Mouse (Mus musculus): ENCODE measurements at regions not wholly inside any gene's neighbourhood (a gene's known extent, or its start where the extent isn't known, plus 50 kb on each side); places are given as distances from the start of the nearest gene placed in this dataset.

- no peaks in the 10 kb centered on the region for H3K27me3 ChIP-seq (ENCODE audit: low read depth, poor library complexity, severe bottlenecking)
- H3K36me3 ChIP-seq: no peaks in the 10 kb centered on the region
- H3K27ac ChIP-seq (replicated peaks): no peak overlapping the region
- WGBS: 77% methylated on average over 6 of the region's 6 CpGs
- no peak overlapping the region for H3K4me3 ChIP-seq
- DNase-seq (ENCODE audit: low spot score): no peak
- no peaks in the 10 kb centered on the region for H3K9me3 ChIP-seq (replicated peaks)
- H3K4me1 ChIP-seq: peaks cover 19% of the 10 kb centered on the region
Observed at GRCm38 (mm10) chr13:110574764-110575471, 180.1 kb downstream of the Plk2 start.

GRCm38 (mm10) chr13:110578159-110578558 lies 183.3 kb downstream of the Plk2 start:
- no peaks in the 10 kb centered on the region for H3K27me3 ChIP-seq (ENCODE audit: low read depth, poor library complexity, severe bottlenecking)
- no peaks in the 10 kb centered on the region for H3K9me3 ChIP-seq (replicated peaks)
- no peak overlapping the region for H3K4me3 ChIP-seq
- 84% methylated on average over 7 of the region's 7 CpGs for WGBS
- no peak for DNase-seq (ENCODE audit: low spot score)
- no peak overlapping the region for H3K27ac ChIP-seq (replicated peaks)
- peaks cover 19% of the 10 kb centered on the region for H3K4me1 ChIP-seq
- no peaks in the 10 kb centered on the region for H3K36me3 ChIP-seq

- no peaks in the 10 kb centered on the region for H3K36me3 ChIP-seq
- WGBS: 93% methylated on average over 4 of the region's 4 CpGs
- no peak overlapping the region for H3K4me3 ChIP-seq
- H3K4me1 ChIP-seq: peaks cover 6% of the 10 kb centered on the region
- no peaks in the 10 kb centered on the region for H3K27me3 ChIP-seq (ENCODE audit: low read depth, poor library complexity, severe bottlenecking)
- H3K27ac ChIP-seq (replicated peaks): no peak overlapping the region
- no peaks in the 10 kb centered on the region for H3K9me3 ChIP-seq (replicated peaks)
- DNase-seq (ENCODE audit: low spot score): no peak
Observed at GRCm38 (mm10) chr13:110580166-110580565, 185.3 kb downstream of the Plk2 start.

GRCm38 (mm10) chr13:110580570-110580969 lies 185.7 kb downstream of the Plk2 start:
- no peaks in the 10 kb centered on the region for H3K27me3 ChIP-seq (ENCODE audit: low read depth, poor library complexity, severe bottlenecking)
- no peak overlapping the region for H3K27ac ChIP-seq (replicated peaks)
- WGBS: 81% methylated on average over 5 of the region's 5 CpGs
- H3K4me3 ChIP-seq: no peak overlapping the region
- H3K9me3 ChIP-seq (replicated peaks): no peaks in the 10 kb centered on the region
- H3K36me3 ChIP-seq: no peaks in the 10 kb centered on the region
- peaks cover 2% of the 10 kb centered on the region for H3K4me1 ChIP-seq
- no peak for DNase-seq (ENCODE audit: low spot score)

DNA sequence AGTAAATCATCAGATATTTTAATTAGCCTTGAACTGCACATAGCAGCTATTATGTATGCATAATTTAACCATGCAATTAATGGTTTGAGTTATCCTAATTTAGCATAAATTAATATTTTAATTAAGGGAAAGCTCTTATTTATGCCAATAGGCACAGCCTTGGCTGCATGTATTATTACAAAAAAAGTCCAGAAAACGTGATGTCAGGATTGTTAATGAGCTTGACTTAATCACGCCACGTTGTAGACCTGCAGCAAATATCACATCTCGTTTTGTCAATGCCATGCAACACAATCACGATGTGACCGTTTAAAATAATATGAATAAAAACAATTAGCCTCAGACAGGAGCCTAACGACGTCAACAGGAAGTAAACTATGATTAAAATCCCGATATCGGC lies 189.9 kb downstream of the Plk2 start:
- 92% methylated on average over 10 of the region's 10 CpGs for whole genome bisulfite sequencing
- H3K4me1 ChIP-seq: no peaks in the 10 kb centered on the region

DNA sequence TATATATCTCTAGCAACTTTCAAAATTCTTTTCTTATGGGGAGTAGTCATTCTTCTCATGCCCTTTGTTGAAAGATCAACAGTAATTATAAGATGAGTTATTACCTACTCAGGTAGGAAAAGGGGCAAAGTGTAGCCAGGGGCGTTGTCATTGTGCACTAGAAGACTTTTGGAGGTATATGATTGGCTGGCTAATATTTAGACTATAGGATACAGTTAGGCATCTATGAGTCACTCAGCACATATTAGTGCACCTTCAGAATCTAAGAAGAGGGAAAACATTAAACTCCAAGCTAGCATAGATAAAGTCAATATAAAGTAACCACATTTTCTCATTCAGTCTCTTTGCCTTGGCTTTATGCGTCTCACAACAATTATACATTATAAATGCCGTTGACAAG lies 199.8 kb downstream of the Plk2 start:
- WGBS: 90% methylated on average over 3 of the region's 3 CpGs
- H3K27ac ChIP-seq (replicated peaks): no peak overlapping the region
- H3K36me3 ChIP-seq: no peaks in the 10 kb centered on the region
- no peaks in the 10 kb centered on the region for H3K9me3 ChIP-seq (replicated peaks)
- H3K4me1 ChIP-seq: no peaks in the 10 kb centered on the region
- H3K27me3 ChIP-seq (ENCODE audit: low read depth, poor library complexity, severe bottlenecking): no peaks in the 10 kb centered on the region
- DNase-seq (ENCODE audit: low spot score): no peak
- H3K4me3 ChIP-seq: no peak overlapping the region

More for the DNA sequence above, 189.9 kb downstream of the Plk2 start:
- no peak overlapping the region for H3K4me3 ChIP-seq
- H3K36me3 ChIP-seq: no peaks in the 10 kb centered on the region
- H3K9me3 ChIP-seq (replicated peaks): no peaks in the 10 kb centered on the region
- no peak for DNase-seq (ENCODE audit: low spot score)
- H3K27me3 ChIP-seq (ENCODE audit: low read depth, poor library complexity, severe bottlenecking): no peaks in the 10 kb centered on the region
- H3K27ac ChIP-seq (replicated peaks): no peak overlapping the region

- Histone ChIP-seq H3K36me3 (no peaks in the 10 kb centered on the region), H3K9me3 (replicated peaks) (no peaks in the 10 kb centered on the region), H3K27me3 (ENCODE audit: low read depth, poor library complexity, severe bottlenecking) (no peaks in the 10 kb centered on the region), H3K4me1 (no peaks in the 10 kb centered on the region), H3K4me3 (no peak overlapping the region), H3K27ac (replicated peaks) (no peak overlapping the region)
- WGBS: 92% methylated on average over 3 of the region's 3 CpGs
- no peak for DNase-seq (ENCODE audit: low spot score)
Observed at GRCm38 (mm10) chr13:110599666-110600065, 204.8 kb downstream of the Plk2 start.

DNA sequence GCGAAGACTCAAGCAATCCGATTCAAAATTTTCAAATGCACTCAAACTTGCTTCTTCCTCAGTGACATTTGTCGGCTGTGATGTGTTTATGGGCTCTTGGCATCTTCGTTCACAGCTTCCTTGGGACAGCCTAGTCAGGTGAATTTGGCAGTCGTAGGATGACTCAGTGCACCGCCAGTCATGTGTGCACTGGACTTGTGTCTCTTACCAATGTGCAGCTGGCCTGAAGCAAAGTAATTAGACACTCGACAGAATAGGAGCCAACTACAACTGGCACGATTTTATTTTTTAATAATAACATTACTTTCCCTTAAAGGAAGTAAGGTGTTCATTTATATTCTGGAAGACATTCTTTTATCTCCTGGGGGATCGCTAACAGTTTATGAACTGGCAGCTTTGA lies 205.5 kb downstream of the Plk2 start:
- no peaks in the 10 kb centered on the region for H3K27me3 ChIP-seq (ENCODE audit: low read depth, poor library complexity, severe bottlenecking)
- no peak overlapping the region for H3K27ac ChIP-seq (replicated peaks)
- no peaks in the 10 kb centered on the region for H3K9me3 ChIP-seq (replicated peaks)
- H3K4me1 ChIP-seq: no peaks in the 10 kb centered on the region
- WGBS: 94% methylated on average over 9 of the region's 9 CpGs
- H3K36me3 ChIP-seq: no peaks in the 10 kb centered on the region
- no peak overlapping the region for H3K4me3 ChIP-seq
- no peak for DNase-seq (ENCODE audit: low spot score)

DNA sequence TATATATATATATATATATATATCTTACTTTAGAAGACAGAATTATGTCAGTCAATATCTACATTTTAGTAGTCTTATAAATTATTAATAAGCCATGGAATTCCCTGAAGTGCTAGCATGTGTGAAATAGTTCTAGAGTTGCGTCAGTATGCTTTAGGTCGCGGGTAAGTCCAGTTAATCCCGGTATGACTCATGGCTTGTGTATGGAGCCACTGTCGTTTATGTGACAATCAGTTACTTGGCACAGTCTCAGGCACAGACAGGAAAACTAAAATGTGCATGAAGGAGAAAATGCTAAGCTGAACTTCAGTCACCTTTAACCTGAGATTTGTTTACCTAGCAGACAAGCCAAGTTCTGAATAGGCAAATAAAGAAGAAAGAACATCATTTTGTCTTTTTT lies 206.5 kb downstream of the Plk2 start:
- Histone ChIP-seq H3K36me3 (no peaks in the 10 kb centered on the region), H3K27me3 (ENCODE audit: low read depth, poor library complexity, severe bottlenecking) (no peaks in the 10 kb centered on the region), H3K27ac (replicated peaks) (no peak overlapping the region), H3K4me3 (no peak overlapping the region), H3K4me1 (no peaks in the 10 kb centered on the region), H3K9me3 (replicated peaks) (no peaks in the 10 kb centered on the region)
- 85% methylated on average over 5 of the region's 5 CpGs for WGBS
- no peak for DNase-seq (ENCODE audit: low spot score)

DNA sequence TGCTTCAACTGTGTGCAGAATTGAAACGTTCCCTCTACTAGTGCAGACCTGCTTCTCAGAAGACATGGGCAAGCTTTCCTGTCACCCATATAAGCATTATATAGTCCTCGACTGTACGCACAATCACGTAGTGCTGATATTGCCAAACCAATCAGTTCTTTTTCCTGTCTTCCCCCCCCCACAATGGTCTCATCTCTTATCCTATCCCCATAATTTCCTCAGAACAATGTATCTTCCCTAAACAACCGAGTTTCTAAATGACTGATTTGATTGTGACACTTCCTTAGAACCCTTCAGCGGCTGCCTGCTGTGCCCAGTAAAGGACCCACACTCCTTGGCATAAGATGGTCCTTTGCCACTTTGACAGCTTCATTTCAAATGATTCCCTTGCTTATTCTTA lies 207.0 kb downstream of the Plk2 start:
- no peak for DNase-seq (ENCODE audit: low spot score)
- 88% methylated on average over 6 of the region's 6 CpGs for WGBS
- H3K4me1 ChIP-seq: no peaks in the 10 kb centered on the region
- H3K36me3 ChIP-seq: no peaks in the 10 kb centered on the region
- H3K27ac ChIP-seq (replicated peaks): no peak overlapping the region
- no peak overlapping the region for H3K4me3 ChIP-seq
- H3K9me3 ChIP-seq (replicated peaks): no peaks in the 10 kb centered on the region
- H3K27me3 ChIP-seq (ENCODE audit: low read depth, poor library complexity, severe bottlenecking): no peaks in the 10 kb centered on the region

GRCm38 (mm10) chr13:110602894-110603293 lies 208.0 kb downstream of the Plk2 start:
- Histone ChIP-seq H3K4me3 (no peak overlapping the region), H3K4me1 (no peaks in the 10 kb centered on the region), H3K27me3 (ENCODE audit: low read depth, poor library complexity, severe bottlenecking) (no peaks in the 10 kb centered on the region), H3K9me3 (replicated peaks) (no peaks in the 10 kb centered on the region), H3K27ac (replicated peaks) (no peak overlapping the region), H3K36me3 (no peaks in the 10 kb centered on the region)
- 90% methylated on average over 1 of the region's 1 CpGs for WGBS
- DNase-seq (ENCODE audit: low spot score): no peak

GRCm38 (mm10) chr13:110619010-110619409 lies 224.2 kb downstream of the Plk2 start:
- Histone ChIP-seq H3K4me1 (no peaks in the 10 kb centered on the region), H3K4me3 (no peak overlapping the region), H3K27me3 (ENCODE audit: low read depth, poor library complexity, severe bottlenecking) (no peaks in the 10 kb centered on the region), H3K36me3 (no peaks in the 10 kb centered on the region), H3K9me3 (replicated peaks) (no peaks in the 10 kb centered on the region), H3K27ac (replicated peaks) (no peak overlapping the region)
- DNase-seq (ENCODE audit: low spot score): no peak
- WGBS: 82% methylated on average over 6 of the region's 6 CpGs

GRCm38 (mm10) chr13:110627136-110627535 lies 232.3 kb downstream of the Plk2 start:
- Histone ChIP-seq H3K4me1 (peaks cover 5% of the 10 kb centered on the region; the same call in 1 of the 2 replicates), H3K9me3 (replicated peaks) (no peaks in the 10 kb centered on the region), H3K27ac (replicated peaks) (no peak overlapping the region), H3K27me3 (ENCODE audit: low read depth, poor library complexity, severe bottlenecking) (no peaks in the 10 kb centered on the region), H3K4me3 (no peak overlapping the region), H3K36me3 (no peaks in the 10 kb centered on the region)
- DNase-seq (ENCODE audit: low spot score): no peak
- 82% methylated on average over 6 of the region's 6 CpGs for WGBS

DNA sequence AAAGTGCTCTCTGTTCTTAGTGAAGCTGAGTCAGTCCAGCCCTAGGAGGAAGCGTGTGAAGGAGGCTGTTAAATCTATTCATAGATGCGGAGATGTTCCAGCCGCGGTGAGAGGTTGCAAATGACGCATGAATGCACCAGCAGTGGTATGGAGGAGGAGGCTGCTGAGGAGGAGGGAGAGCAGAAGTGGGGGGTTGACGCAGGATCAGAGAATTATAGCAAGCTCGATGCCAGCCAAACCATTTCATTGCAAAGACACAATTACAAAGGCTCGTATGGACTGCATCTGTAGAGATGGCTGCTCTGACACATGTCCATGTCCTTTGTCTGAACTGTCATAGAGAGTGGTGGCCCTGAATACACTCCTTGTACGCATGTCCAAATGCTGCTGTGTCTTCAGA lies 232.9 kb downstream of the Plk2 start:
- no peaks in the 10 kb centered on the region for H3K27me3 ChIP-seq (ENCODE audit: low read depth, poor library complexity, severe bottlenecking)
- H3K4me3 ChIP-seq: no peak overlapping the region
- no peak for DNase-seq (ENCODE audit: low spot score)
- H3K36me3 ChIP-seq: no peaks in the 10 kb centered on the region
- H3K27ac ChIP-seq (replicated peaks): no peak overlapping the region
- H3K4me1 ChIP-seq: peaks cover 5% of the 10 kb centered on the region; the same call in 1 of the 2 replicates
- no peaks in the 10 kb centered on the region for H3K9me3 ChIP-seq (replicated peaks)
- WGBS: 74% methylated on average over 9 of the region's 9 CpGs
